Mouse (Mus musculus) heart, embryonic 15.5 days (tissue): ENCODE measurements around the gene Ptma. TPM values are rescaled to one million over a fixed set of nuclear protein-coding genes. Genes with fewer than 3 reads are reported as not detected.

Source experiments
- ATAC-seq: fragments of 200-750 bp; cut with Nextera tagmentation; replicated peaks from 2 replicates; pipeline ENCODE4 v1.8.0; 2017; ENCODE audit warnings: low read depth, moderate TSS enrichment; ENCODE audit not compliant: insufficient number of reproducible peaks, insufficient read depth, low FRiP score
- H3K27ac ChIP-seq: fragments of 300-500 bp; sonication (generic); 2 replicates; pipeline ENCODE4 v1.5.1; 2015; ENCODE audit warnings: mild to moderate bottlenecking, inconsistent platforms
- H3K27me3 ChIP-seq: fragments of 300-500 bp; sonication (generic); 2 replicates; pipeline ENCODE4 v1.6.1; 2015; ENCODE audit warnings: inconsistent platforms
- H3K36me3 ChIP-seq: fragments of 300-500 bp; sonication (generic); 2 replicates; pipeline ENCODE4 v1.6.1; 2015; ENCODE audit warnings: mild to moderate bottlenecking, inconsistent platforms
- H3K4me1 ChIP-seq: fragments of 300-500 bp; sonication (generic); replicated peaks from 2 replicates; pipeline ENCODE4 v1.6.1; 2015; ENCODE audit warnings: inconsistent platforms
- H3K4me2 ChIP-seq: fragments of 300-500 bp; sonication (generic); 2 replicates; pipeline ENCODE4 v1.6.1; 2015; ENCODE audit warnings: inconsistent platforms, mild to moderate bottlenecking, moderate library complexity
- H3K4me3 ChIP-seq: fragments of 300-500 bp; sonication (generic); 2 replicates; pipeline ENCODE4 v1.5.1; 2015; ENCODE audit warnings: mild to moderate bottlenecking, inconsistent platforms
- H3K9ac ChIP-seq: fragments of 300-500 bp; sonication (generic); 2 replicates; pipeline ENCODE4 v1.6.1; 2015; ENCODE audit warnings: mild to moderate bottlenecking, inconsistent platforms
- H3K9me3 ChIP-seq: fragments of 300-500 bp; sonication (generic); replicated peaks from 2 replicates; pipeline ENCODE4 v1.6.1; 2016; ENCODE audit warnings: inconsistent platforms
- WGBS: fragments of 180-500 bp; shearing (Covaris S2); methylation state at CpG from one replicate; pipeline ENCODE4 v1.1.7; 2015; ENCODE audit warnings: mixed read lengths; 5-methylcytosine and 5-hydroxymethylcytosine counted together
- polyA plus RNA-seq: library from polyadenylated mRNA; unstranded; fragments of >200 nt; fragmentation: Nextera tagmentation; extraction: Ambion mirVana; gene quantifications from 2 replicates; pipeline ENCODE4 v1.2.1, GENCODE M21; 2015

The Ptma gene
- polyA plus RNA-seq, 1 experiment from 2014 or later: 791 TPM

DNA sequence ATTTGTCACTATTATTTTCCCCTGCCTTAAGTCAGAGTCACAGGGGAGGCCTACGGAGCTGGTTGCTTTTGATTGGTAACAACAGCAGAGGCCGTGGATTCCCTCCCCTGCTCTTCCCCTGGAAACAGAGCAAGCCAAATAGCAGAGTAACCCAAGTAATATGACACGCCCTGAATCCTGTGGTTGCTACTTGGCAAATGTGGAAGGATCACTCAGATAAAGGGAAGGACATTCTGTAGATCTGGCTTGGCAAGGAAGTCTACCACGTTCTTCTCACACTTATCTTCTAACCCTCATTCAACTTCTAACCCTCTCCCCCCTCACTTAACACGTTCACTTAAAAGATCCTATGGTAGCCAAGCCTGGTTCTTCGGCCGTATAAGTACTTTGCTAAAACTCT, 31.3 kb downstream of the Ptma start:
- ATAC-seq: peak; percentile 50; the same call in 1 of the 2 replicates
- 46% methylated on average over 7 of the region's 7 CpGs for WGBS
- Histone ChIP-seq H3K36me3 (peaks cover 4% of the 10 kb centered on the region; the same call in 1 of the 2 replicates), H3K27ac (0 out of 2 replicates have a peak overlapping the region, but pooled peaks have one; percentile 6), H3K27me3 (no peaks in the 10 kb centered on the region), H3K4me3 (no peak overlapping the region), H3K9me3 (no peaks in the 10 kb centered on the region), H3K9ac (no peak overlapping the region), H3K4me2 (no peak overlapping the region), H3K4me1 (no peaks in the 10 kb centered on the region)

DNA sequence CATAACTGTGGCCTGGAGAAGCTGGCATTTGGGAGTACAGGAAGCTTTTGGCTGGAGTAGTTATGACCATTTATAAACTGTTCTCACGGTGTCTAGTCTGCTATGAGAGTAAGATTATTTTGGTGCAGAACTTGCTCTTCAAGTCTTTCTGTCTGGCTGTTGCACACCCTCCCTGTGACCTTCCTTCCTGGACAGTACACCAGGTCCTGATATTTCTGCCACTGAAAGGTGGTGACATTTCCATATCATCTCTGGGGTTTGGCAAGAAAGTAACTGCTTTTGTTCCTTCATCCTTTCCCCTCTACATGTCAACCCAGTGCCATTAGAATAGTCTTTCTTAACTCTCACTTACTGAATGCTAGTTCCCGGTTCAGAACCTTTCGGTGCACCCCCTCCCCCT, 32.7 kb downstream of the Ptma start:
- whole genome bisulfite sequencing: 68% methylated on average over 3 of the region's 3 CpGs
- H3K9ac ChIP-seq: no peak overlapping the region
- H3K27me3 ChIP-seq: no peaks in the 10 kb centered on the region
- no peak overlapping the region for H3K4me3 ChIP-seq
- no peaks in the 10 kb centered on the region for H3K4me1 ChIP-seq
- no peaks in the 10 kb centered on the region for H3K9me3 ChIP-seq
- peaks cover 15% of the 10 kb centered on the region; the same call in 1 of the 2 replicates for H3K36me3 ChIP-seq
- no peak overlapping the region for H3K4me2 ChIP-seq
- no peak for ATAC-seq
- H3K27ac ChIP-seq: 0 out of 2 replicates have a peak overlapping the region, but pooled peaks have one; percentile 0

DNA sequence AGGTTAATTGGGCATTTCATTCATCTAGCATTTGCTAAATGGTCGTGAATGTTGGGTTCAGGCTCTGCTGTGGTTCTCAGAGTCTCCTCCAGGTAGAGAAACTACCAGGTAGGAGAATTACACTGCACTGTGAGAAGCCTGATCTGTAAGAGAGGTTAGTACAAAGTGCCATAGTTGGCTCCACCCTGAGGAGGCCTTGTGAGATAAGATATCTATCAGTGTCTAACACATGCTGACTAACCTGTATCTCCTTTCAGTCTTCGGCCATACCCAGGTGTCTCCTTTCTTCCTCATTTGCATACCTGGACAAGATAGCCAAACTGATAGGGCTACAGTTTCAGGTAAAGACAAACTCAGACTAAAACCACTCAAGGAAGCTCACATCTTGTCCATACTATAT, 36.1 kb downstream of the Ptma start:
- Histone ChIP-seq H3K9ac (no peak overlapping the region), H3K27ac (no peak overlapping the region), H3K27me3 (no peaks in the 10 kb centered on the region), H3K4me1 (no peaks in the 10 kb centered on the region), H3K36me3 (peaks cover 16% of the 10 kb centered on the region; the same call in 1 of the 2 replicates), H3K4me3 (no peak overlapping the region), H3K4me2 (no peak overlapping the region), H3K9me3 (no peaks in the 10 kb centered on the region)
- WGBS: 80% methylated on average over 2 of the region's 2 CpGs
- no peak for ATAC-seq

DNA sequence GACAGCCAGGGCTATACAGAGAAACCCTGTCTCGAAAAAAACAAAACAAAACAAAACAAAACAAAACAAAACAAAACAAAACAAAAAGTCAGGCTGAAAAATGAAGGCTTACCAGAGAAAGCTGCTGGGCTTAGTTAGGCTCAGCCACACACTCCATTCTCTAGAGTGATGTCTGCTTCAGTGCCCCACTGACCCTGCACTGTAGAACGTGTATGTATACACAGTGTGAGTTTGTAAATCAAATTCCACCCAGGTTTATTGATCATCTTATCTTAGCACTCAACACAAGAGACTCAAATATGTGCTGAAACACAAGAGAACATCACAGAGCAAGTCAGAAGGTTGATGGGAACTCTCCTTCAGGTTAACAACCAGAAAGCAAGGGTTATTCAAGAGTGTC, 41.9 kb downstream of the Ptma start:
- Histone ChIP-seq H3K9me3 (no peaks in the 10 kb centered on the region), H3K4me3 (no peak overlapping the region), H3K27me3 (no peaks in the 10 kb centered on the region), H3K27ac (no peak overlapping the region), H3K4me2 (no peak overlapping the region), H3K9ac (no peak overlapping the region), H3K36me3 (peaks cover 13% of the 10 kb centered on the region; the same call in 1 of the 2 replicates), H3K4me1 (no peaks in the 10 kb centered on the region)
- WGBS: 90% methylated on average over 2 of the region's 2 CpGs
- ATAC-seq: no peak

DNA sequence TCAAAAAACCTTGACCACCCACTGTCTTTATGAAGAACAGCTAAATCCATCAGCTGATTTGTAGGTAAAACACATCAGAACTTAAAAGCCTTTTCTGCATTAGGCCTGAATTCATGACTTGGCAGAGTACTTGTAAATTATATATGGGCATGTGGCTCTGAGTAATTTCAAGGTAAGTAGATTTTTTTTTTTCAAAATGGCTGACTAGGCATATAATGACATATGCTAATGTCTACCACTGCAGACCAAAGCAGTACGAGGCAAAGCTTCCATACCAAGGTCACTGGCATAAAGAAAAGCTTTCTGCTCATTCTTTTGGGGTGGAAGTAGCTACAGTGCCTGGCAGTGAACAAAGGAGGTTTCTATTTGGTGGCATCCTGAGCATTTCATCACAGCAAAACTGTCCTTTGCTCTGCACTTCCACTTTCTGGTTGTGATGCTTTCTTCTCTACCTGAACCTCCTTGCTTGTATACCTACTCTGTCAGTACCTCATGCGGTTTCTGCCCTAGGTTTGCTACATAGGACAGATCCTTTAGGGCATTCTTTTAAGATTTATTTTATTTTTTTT, 42.9 kb downstream of the Ptma start:
- no peak overlapping the region for H3K4me2 ChIP-seq
- H3K4me3 ChIP-seq: no peak overlapping the region
- H3K36me3 ChIP-seq: peaks cover 8% of the 10 kb centered on the region; the same call in 1 of the 2 replicates
- no peak overlapping the region for H3K9ac ChIP-seq
- 87% methylated on average over 2 of the region's 2 CpGs for WGBS
- no peak overlapping the region for H3K27ac ChIP-seq
- no peaks in the 10 kb centered on the region for H3K27me3 ChIP-seq
- no peaks in the 10 kb centered on the region for H3K9me3 ChIP-seq
- H3K4me1 ChIP-seq: no peaks in the 10 kb centered on the region
- no peak for ATAC-seq

DNA sequence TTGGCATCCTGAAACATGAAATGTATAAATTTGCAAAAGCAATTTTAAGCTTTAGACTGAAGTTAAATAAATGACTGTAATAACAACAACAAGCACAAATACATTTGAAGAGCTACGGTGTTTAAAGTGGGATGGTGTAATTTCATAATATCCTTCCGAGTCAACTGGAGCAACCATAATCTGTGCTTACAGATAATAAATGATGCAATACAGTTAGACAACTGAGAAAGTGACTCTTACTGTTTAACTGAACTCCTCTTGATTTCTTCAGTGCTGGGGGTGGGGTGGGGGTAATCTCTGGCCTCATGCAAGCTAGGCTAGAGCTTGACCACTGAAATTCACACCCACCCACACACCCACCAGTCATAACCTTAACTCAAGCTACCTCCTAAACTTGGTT, 44.9 kb downstream of the Ptma start:
- Histone ChIP-seq H3K4me3 (no peak overlapping the region), H3K4me2 (no peak overlapping the region), H3K4me1 (no peaks in the 10 kb centered on the region), H3K27me3 (no peaks in the 10 kb centered on the region), H3K9ac (no peak overlapping the region), H3K36me3 (peaks cover 8% of the 10 kb centered on the region; the same call in 1 of the 2 replicates), H3K9me3 (no peaks in the 10 kb centered on the region), H3K27ac (no peak overlapping the region)
- WGBS: 91% methylated on average over 2 of the region's 2 CpGs
- ATAC-seq: no peak

DNA sequence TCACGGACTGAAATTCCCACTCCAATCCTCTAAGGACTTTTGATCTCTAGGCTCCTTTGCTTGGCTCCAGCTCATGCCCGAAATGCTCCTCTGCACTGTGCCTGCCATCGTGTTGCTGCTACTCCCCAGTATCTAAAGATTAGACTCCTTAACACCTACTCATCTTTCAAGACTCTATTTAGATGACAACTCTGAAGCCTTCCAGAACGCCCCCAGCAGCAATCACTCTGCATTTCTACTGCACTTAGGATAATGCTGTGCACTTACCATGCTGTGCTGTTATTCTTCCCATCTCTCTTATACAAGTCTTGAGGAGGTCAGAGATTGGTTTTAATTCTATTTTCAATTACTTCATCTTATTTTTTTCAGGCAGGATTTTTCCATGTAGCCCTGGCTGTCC, 45.4 kb downstream of the Ptma start:
- H3K36me3 ChIP-seq: peaks cover 8% of the 10 kb centered on the region; the same call in 1 of the 2 replicates
- no peaks in the 10 kb centered on the region for H3K27me3 ChIP-seq
- no peak overlapping the region for H3K4me2 ChIP-seq
- H3K9me3 ChIP-seq: no peaks in the 10 kb centered on the region
- WGBS: 41% methylated on average over 4 of the region's 4 CpGs
- H3K4me1 ChIP-seq: no peaks in the 10 kb centered on the region
- no peak for ATAC-seq
- H3K27ac ChIP-seq: no peak overlapping the region
- H3K9ac ChIP-seq: no peak overlapping the region
- H3K4me3 ChIP-seq: no peak overlapping the region

Other genes starting within 250 kb of the Ptma start
- gene B3gnt7, start 223.9 kb upstream of the Ptma start, polyA plus RNA-seq: 2.0 and 2.4 TPM in 2 replicates
- gene Ncl, start 167.3 kb upstream of the Ptma start, polyA plus RNA-seq: 219 and 239 TPM in 2 replicates
- gene Nmur1, start 100.5 kb upstream of the Ptma start, polyA plus RNA-seq: not detected in 2 replicates
- gene Tex44, start 100.4 kb upstream of the Ptma start, polyA plus RNA-seq: not detected in 2 replicates
- 61.6 and 73.0 TPM in 2 replicates for gene Pde6d, start 55.9 kb downstream of the Ptma start, polyA plus RNA-seq
- gene Cops7b, start 56.2 kb downstream of the Ptma start, polyA plus RNA-seq: 21.7 and 25.3 TPM in 2 replicates
- gene Nppc, start 143.8 kb downstream of the Ptma start, polyA plus RNA-seq: 1.2 and 1.3 TPM in 2 replicates
- 15.2 and 17.4 TPM in 2 replicates for gene Dis3l2, start 177.1 kb downstream of the Ptma start, polyA plus RNA-seq